Mouse (Mus musculus) frontal cortex, postnatal 10 days (tissue): ENCODE results near the gene Fndc11.
A peak's percentile ranks its signal among the peaks of the same experiment; 100 is the strongest.
"Not testable (repeated sequence)": the region's sequence is repeated elsewhere in the genome, so short reads cannot be mapped to it uniquely, and the experiment has no call there.

Source experiments
- DNase-seq, 2 experiments: peaks; one replicate each; pipeline ENCODE4 v3.0.0; 2022; ENCODE audit warnings: low spot score in 2 of 2, mixed read lengths in 1 of 2

Gene Fndc11

GRCm38 (mm10) chr2:181219538-181220216 lies at the start of gene Fndc11:
TSS of gene Fndc11 (plus strand) at chr2:181220013.
- peak; percentile 33 to 55 for DNase-seq

GRCm38 (mm10) chr2:181174646-181175045 lies 45.2 kb upstream of the Fndc11 start:
- no peak for DNase-seq

- DNase-seq: no peak
Observed at GRCm38 (mm10) chr2:181178015-181178414, 41.8 kb upstream of the Fndc11 start.

GRCm38 (mm10) chr2:181178471-181178870 lies 41.3 kb upstream of the Fndc11 start:
- no peak for DNase-seq

- DNase-seq: no peak
Observed at GRCm38 (mm10) chr2:181180898-181181297, 38.9 kb upstream of the Fndc11 start.

GRCm38 (mm10) chr2:181186635-181187034 lies 33.2 kb upstream of the Fndc11 start:
- peak; percentile 73 to 86 for DNase-seq

- DNase-seq: peak; percentile 87 to 91
Observed at GRCm38 (mm10) chr2:181187121-181188000, 32.5 kb upstream of the Fndc11 start, which contains the start of gene Ppdpf. TSS of gene Ppdpf (plus strand) at chr2:181187247.

- DNase-seq: no peak
Observed at GRCm38 (mm10) chr2:181188681-181189080, 31.1 kb upstream of the Fndc11 start.

- DNase-seq: no peak
Observed at GRCm38 (mm10) chr2:181189321-181189720, 30.5 kb upstream of the Fndc11 start.

- not testable (repeated sequence) for DNase-seq
Observed at GRCm38 (mm10) chr2:181191385-181191784, 28.4 kb upstream of the Fndc11 start.

GRCm38 (mm10) chr2:181191936-181192335 lies 27.9 kb upstream of the Fndc11 start:
- no peak for DNase-seq

GRCm38 (mm10) chr2:181193044-181193443 lies 26.8 kb upstream of the Fndc11 start:
- no peak for DNase-seq

- DNase-seq: no peak
Observed at GRCm38 (mm10) chr2:181196628-181197300, 23.0 kb upstream of the Fndc11 start.

GRCm38 (mm10) chr2:181201606-181202005 lies 18.2 kb upstream of the Fndc11 start:
- no peak for DNase-seq

- DNase-seq: no peak
Observed at GRCm38 (mm10) chr2:181202422-181202821, 17.4 kb upstream of the Fndc11 start, which contains the start of gene Ptk6. TSS of gene Ptk6 (minus strand) at chr2:181202789.

GRCm38 (mm10) chr2:181202886-181203285 lies 16.9 kb upstream of the Fndc11 start:
- DNase-seq: no peak

GRCm38 (mm10) chr2:181205678-181206077 lies 14.1 kb upstream of the Fndc11 start:
- no peak for DNase-seq

- DNase-seq: no peak
Observed at GRCm38 (mm10) chr2:181206118-181206517, 13.7 kb upstream of the Fndc11 start.

GRCm38 (mm10) chr2:181212389-181213020 lies 7.3 kb upstream of the Fndc11 start:
- no peak for DNase-seq

GRCm38 (mm10) chr2:181213021-181213445 lies 6.8 kb upstream of the Fndc11 start, which contains the start of gene Srms:
TSS of gene Srms (minus strand) at chr2:181213185.
- no peak for DNase-seq

- DNase-seq: no peak
Observed at GRCm38 (mm10) chr2:181216037-181216436, 3.8 kb upstream of the Fndc11 start.
